Mouse (Mus musculus) midbrain, embryonic 12.5 days (tissue): Measurements from ENCODE around the gene Olfr1284. TPM values are rescaled to one million over a fixed set of nuclear protein-coding genes. Genes with fewer than 3 reads are reported as not detected.
"Not testable (repeated sequence)": the region's sequence is repeated elsewhere in the genome, so short reads cannot be mapped to it uniquely, and the experiment has no call there.

ENCODE experiments used
- ATAC-seq: fragments of 200-750 bp; cut with Nextera tagmentation; 2 replicates; pipeline ENCODE4 v1.8.0; 2017; ENCODE audit warnings: low read depth, moderate TSS enrichment, moderate library complexity; ENCODE audit not compliant: low FRiP score
- H3K27ac ChIP-seq: fragments of 300-500 bp; sonication (generic); replicated peaks from 2 replicates; pipeline ENCODE4 v1.5.1; 2016; ENCODE audit warnings: mild to moderate bottlenecking
- H3K27me3 ChIP-seq: fragments of 300-500 bp; sonication (generic); 2 replicates; pipeline ENCODE4 v1.6.1; 2016; ENCODE audit warnings: mild to moderate bottlenecking
- H3K36me3 ChIP-seq: fragments of 300-500 bp; sonication (generic); 2 replicates; pipeline ENCODE4 v1.6.1; 2016
- H3K4me1 ChIP-seq: fragments of 300-500 bp; sonication (generic); 2 replicates; pipeline ENCODE4 v1.6.1; 2016
- H3K4me2 ChIP-seq: fragments of 300-500 bp; sonication (generic); replicated peaks from 2 replicates; pipeline ENCODE4 v1.6.1; 2016; ENCODE audit warnings: mild to moderate bottlenecking, moderate library complexity
- H3K4me3 ChIP-seq: fragments of 300-500 bp; sonication (generic); 2 replicates; pipeline ENCODE4 v1.5.1; 2016; ENCODE audit warnings: mild to moderate bottlenecking
- H3K9ac ChIP-seq: fragments of 300-500 bp; sonication (generic); replicated peaks from 2 replicates; pipeline ENCODE4 v1.6.1; 2016; ENCODE audit warnings: mild to moderate bottlenecking, moderate library complexity
- H3K9me3 ChIP-seq: fragments of 300-500 bp; sonication (generic); 2 replicates; pipeline ENCODE4 v1.6.1; 2016; ENCODE audit warnings: mild to moderate bottlenecking
- WGBS: fragments of 180-500 bp; shearing (Covaris S2); methylation state at CpG from one replicate; pipeline ENCODE4 v1.1.7; 2016; 5-methylcytosine and 5-hydroxymethylcytosine counted together
- polyA plus RNA-seq: library from polyadenylated mRNA; unstranded; fragments of >200 nt; fragmentation: Nextera tagmentation; extraction: Ambion mirVana; gene quantifications from 2 replicates; pipeline ENCODE4 v1.2.1, GENCODE M21; 2016

The Olfr1284 gene
- polyA plus RNA-seq: not detected in 2 replicates

DNA sequence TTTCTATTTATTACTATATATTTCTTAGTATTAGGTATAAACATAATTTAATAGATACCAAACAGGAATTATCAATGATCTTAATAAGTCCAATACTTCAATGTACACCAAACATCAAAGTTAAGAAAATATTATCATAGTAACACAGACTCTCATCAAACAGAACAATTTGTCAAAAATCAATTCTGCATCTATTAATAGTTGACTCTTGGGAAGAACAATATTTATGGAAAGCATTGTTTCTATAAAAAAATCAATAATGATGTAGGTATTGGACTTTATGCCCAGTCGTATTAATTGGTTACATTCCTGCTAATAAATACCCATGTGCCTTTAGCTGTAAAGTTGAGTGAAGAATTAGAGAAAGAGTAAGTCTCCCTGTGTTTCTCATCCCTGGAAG is at the start of gene Olfr1284:
Gene Olfr1284 (plus strand): TSS at position 301 of the 400 bp plus-strand sequence.
- no peak within 1 kb of the TSS for H3K27ac ChIP-seq
- H3K4me1 ChIP-seq: no peaks in the 10 kb centered on the region
- H3K27me3 ChIP-seq: no peaks in the 10 kb centered on the region
- 91% methylated on average over 1 of the region's 1 CpGs for WGBS
- H3K9ac ChIP-seq: no peak within 1 kb of the TSS
- no peaks in the 10 kb centered on the region for H3K9me3 ChIP-seq
- H3K4me3 ChIP-seq: no peak within 1 kb of the TSS
- no peak for ATAC-seq
- H3K4me2 ChIP-seq: no peak within 1 kb of the TSS
- no peaks in the 10 kb centered on the region for H3K36me3 ChIP-seq

GRCm38 (mm10) chr2:111326220-111326619 is 49.1 kb upstream of the Olfr1284 start, which contains the start of gene Olfr1281:
Gene Olfr1281 (plus strand): TSS chr2:111326520.
- H3K36me3 ChIP-seq: no peaks in the 10 kb centered on the region
- H3K9ac ChIP-seq: no peak within 1 kb of the TSS
- H3K9me3 ChIP-seq: no peaks in the 10 kb centered on the region
- H3K4me3 ChIP-seq: no peak within 1 kb of the TSS
- no peaks in the 10 kb centered on the region for H3K4me1 ChIP-seq
- 81% methylated on average over 2 of the region's 2 CpGs for WGBS
- H3K27ac ChIP-seq: no peak within 1 kb of the TSS
- ATAC-seq: no peak
- H3K4me2 ChIP-seq: no peak within 1 kb of the TSS
- H3K27me3 ChIP-seq: no peaks in the 10 kb centered on the region

DNA sequence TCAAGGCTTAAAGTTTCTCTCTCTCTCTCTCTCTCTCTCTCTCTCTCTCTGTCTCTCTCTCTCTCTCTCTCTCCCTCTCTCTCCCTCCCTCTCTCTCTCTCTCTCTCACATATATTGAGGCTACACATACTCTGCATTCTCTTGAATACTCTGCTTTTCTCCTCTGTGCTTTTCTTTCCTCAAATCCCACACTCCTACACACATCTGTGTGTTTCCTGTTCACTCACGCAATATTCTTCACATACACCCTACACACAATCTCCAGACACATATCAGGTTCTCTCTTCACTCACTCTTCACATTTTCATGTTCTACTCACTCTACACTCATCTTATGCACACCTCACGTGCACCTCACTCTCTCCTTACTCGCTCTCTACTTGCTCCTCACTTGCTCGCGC is 41.6 kb upstream of the Olfr1284 start:
- not testable (repeated sequence) for H3K4me1 ChIP-seq, H3K9me3 ChIP-seq, H3K27ac ChIP-seq, H3K36me3 ChIP-seq, H3K27me3 ChIP-seq, H3K4me2 ChIP-seq, H3K4me3 ChIP-seq, ATAC-seq, H3K9ac ChIP-seq
- 90% methylated on average over 5 of the region's 5 CpGs for WGBS

DNA sequence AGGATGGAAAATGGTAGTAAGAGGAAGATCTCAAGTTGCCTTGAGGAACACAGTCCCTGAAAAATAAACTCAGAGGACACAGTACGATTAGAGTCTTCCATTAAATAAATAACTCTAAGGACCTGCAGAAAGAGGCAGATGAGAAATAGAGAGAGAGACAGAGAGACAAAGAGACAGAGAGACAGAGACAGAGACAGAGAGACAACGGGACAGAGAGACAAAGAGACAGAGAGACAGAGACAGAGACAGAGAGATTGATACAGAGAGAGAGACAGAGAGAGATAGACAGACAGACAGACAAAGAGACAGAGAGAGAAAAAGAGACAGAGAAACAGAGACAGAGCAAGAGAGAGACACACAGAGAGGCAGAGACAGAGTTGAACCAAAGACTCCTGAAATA is 39.3 kb upstream of the Olfr1284 start, which contains the start of gene Olfr1282:
Gene Olfr1282 (minus strand): TSS at position 101 of the 400 bp plus-strand sequence.
- Histone ChIP-seq H3K36me3 (no peaks in the 10 kb centered on the region), H3K9ac (no peak within 1 kb of the TSS), H3K9me3 (no peaks in the 10 kb centered on the region), H3K27me3 (no peaks in the 10 kb centered on the region), H3K4me3 (no peak within 1 kb of the TSS), H3K4me1 (no peaks in the 10 kb centered on the region), H3K4me2 (no peak within 1 kb of the TSS), H3K27ac (no peak within 1 kb of the TSS)
- ATAC-seq: no peak
- 75% methylated on average over 2 of the region's 2 CpGs for WGBS

- Histone ChIP-seq H3K4me3 (no peak within 1 kb of the TSS), H3K9me3 (no peaks in the 10 kb centered on the region), H3K27me3 (no peaks in the 10 kb centered on the region), H3K9ac (no peak within 1 kb of the TSS), H3K36me3 (no peaks in the 10 kb centered on the region), H3K4me1 (no peaks in the 10 kb centered on the region), H3K27ac (no peak within 1 kb of the TSS), H3K4me2 (no peak within 1 kb of the TSS)
- WGBS: 74% methylated on average over 2 of the region's 2 CpGs
- ATAC-seq: no peak
Observed at GRCm38 (mm10) chr2:111366490-111366889, 8.8 kb upstream of the Olfr1284 start, which contains the start of gene Olfr1283. Gene Olfr1283 (plus strand): TSS chr2:111366790.

- no peak for ATAC-seq
Observed at GRCm38 (mm10) chr2:111422931-111423330, 47.6 kb downstream of the Olfr1284 start, which contains the start of gene Olfr1286. Gene Olfr1286 (minus strand): TSS chr2:111423115.

More at GRCm38 (mm10) chr2:111422931-111423330, 47.6 kb downstream of the Olfr1284 start, which contains the start of gene Olfr1286:
- H3K4me1 ChIP-seq: no peaks in the 10 kb centered on the region
- no peaks in the 10 kb centered on the region for H3K9me3 ChIP-seq
- H3K27me3 ChIP-seq: no peaks in the 10 kb centered on the region
- no peak within 1 kb of the TSS for H3K27ac ChIP-seq
- H3K4me3 ChIP-seq: no peak within 1 kb of the TSS
- no peak within 1 kb of the TSS for H3K4me2 ChIP-seq
- WGBS: 60% methylated on average over 1 of the region's 1 CpGs
- no peak within 1 kb of the TSS for H3K9ac ChIP-seq
- no peaks in the 10 kb centered on the region for H3K36me3 ChIP-seq

Other genes starting within 250 kb of the Olfr1284 start
- gene Gm15130, start 222.6 kb upstream of the Olfr1284 start, polyA plus RNA-seq: not detected in 2 replicates
- not detected in 2 replicates for gene 4930430A15Rik, start 145.9 kb upstream of the Olfr1284 start, polyA plus RNA-seq
- not detected in 2 replicates for gene Olfr1275, start 140.2 kb upstream of the Olfr1284 start, polyA plus RNA-seq
- gene Olfr1276, start 121.0 kb upstream of the Olfr1284 start, polyA plus RNA-seq: not detected in 2 replicates
- not detected in 2 replicates for gene Olfr1277, start 101.4 kb upstream of the Olfr1284 start, polyA plus RNA-seq
- not detected in 2 replicates for gene Olfr1278, start 85.4 kb upstream of the Olfr1284 start, polyA plus RNA-seq
- gene Olfr1279, start 74.9 kb upstream of the Olfr1284 start, polyA plus RNA-seq: not detected in 2 replicates
- not detected in 2 replicates for gene Olfr1280, start 61.5 kb upstream of the Olfr1284 start, polyA plus RNA-seq
- gene Olfr1281, start 49.0 kb upstream of the Olfr1284 start, polyA plus RNA-seq: not detected in 2 replicates
- gene Olfr1282, start 39.4 kb upstream of the Olfr1284 start, polyA plus RNA-seq: not detected in 2 replicates
- gene Olfr1283, start 8.7 kb upstream of the Olfr1284 start, polyA plus RNA-seq: not detected in 2 replicates
- gene Olfr1286, start 47.6 kb downstream of the Olfr1284 start, polyA plus RNA-seq: not detected in 2 replicates
- not detected in 2 replicates for gene Olfr1287, start 73.6 kb downstream of the Olfr1284 start, polyA plus RNA-seq
- gene Olfr1288, start 98.6 kb downstream of the Olfr1284 start, polyA plus RNA-seq: not detected in 2 replicates
- gene Olfr1289, start 105.3 kb downstream of the Olfr1284 start, polyA plus RNA-seq: not detected in 2 replicates
- gene Olfr1290, start 118.3 kb downstream of the Olfr1284 start, polyA plus RNA-seq: not detected in 2 replicates
- gene Olfr1291-ps1, start 121.7 kb downstream of the Olfr1284 start, polyA plus RNA-seq: not detected in 2 replicates
- not detected in 2 replicates for gene Olfr1293-ps, start 149.7 kb downstream of the Olfr1284 start, polyA plus RNA-seq
- not detected in 2 replicates for gene Olfr1294, start 164.8 kb downstream of the Olfr1284 start, polyA plus RNA-seq
- not detected in 2 replicates for gene Olfr1295, start 194.2 kb downstream of the Olfr1284 start, polyA plus RNA-seq